Mouse (Mus musculus): Measurements from ENCODE around the gene Vps8. TPM values are rescaled to one million over a fixed set of nuclear protein-coding genes. Genes with fewer than 3 reads are reported as not detected.

Vps8 gene
- polyA plus RNA-seq, 1 experiment from 2014 or later, result 19.0 TPM

- no peaks in the 10 kb centered on the region for H3K36me3 ChIP-seq (replicated peaks; ENCODE audit: control insufficient read depth, insufficient read depth, low read depth, low read length)
- no peak overlapping the region for H3K27ac ChIP-seq (replicated peaks; ENCODE audit: low read depth, low read length)
- DNase-seq (ENCODE audit: low spot score) (no peak), ATAC-seq (replicated peaks; ENCODE audit: insufficient number of reproducible peaks, low FRiP score, low TSS enrichment, low read depth) (no peak)
- WGBS, result 67% methylated on average over 6 of the region's 6 CpGs
- H3K9me3 ChIP-seq (replicated peaks; ENCODE audit: control insufficient read depth, low read length), result no peaks in the 10 kb centered on the region
- H3K4me3 ChIP-seq (ENCODE audit: low read depth, low read length), result no peak overlapping the region
- H3K27me3 ChIP-seq (ENCODE audit: control insufficient read depth, insufficient read depth, low read length), result no peaks in the 10 kb centered on the region
- H3K4me2 ChIP-seq (ENCODE audit: low read depth, low read length), result no peak overlapping the region
- no peak overlapping the region for H3K9ac ChIP-seq (replicated peaks; ENCODE audit: low read length)
- no peaks in the 10 kb centered on the region for H3K4me1 ChIP-seq (ENCODE audit: control insufficient read depth, insufficient read depth, low read length)
Observed at GRCm38 (mm10) chr16:21452569-21452968, 29.7 kb downstream of the Vps8 start.

- H3K9me3 ChIP-seq (replicated peaks; ENCODE audit: control insufficient read depth, low read length), result no peaks in the 10 kb centered on the region
- ATAC-seq (replicated peaks; ENCODE audit: insufficient number of reproducible peaks, low FRiP score, low TSS enrichment, low read depth) (no peak), DNase-seq (ENCODE audit: low spot score) (no peak)
- no peak overlapping the region for H3K4me3 ChIP-seq (ENCODE audit: low read depth, low read length)
- no peaks in the 10 kb centered on the region for H3K36me3 ChIP-seq (replicated peaks; ENCODE audit: control insufficient read depth, insufficient read depth, low read depth, low read length)
- H3K4me2 ChIP-seq (ENCODE audit: low read depth, low read length), result no peak overlapping the region
- no peak overlapping the region; the same call in 1 of the 2 replicates for H3K27ac ChIP-seq (replicated peaks; ENCODE audit: low read depth, low read length)
- no peaks in the 10 kb centered on the region for H3K27me3 ChIP-seq (ENCODE audit: control insufficient read depth, insufficient read depth, low read length)
- H3K9ac ChIP-seq (replicated peaks; ENCODE audit: low read length), result no peak overlapping the region
- WGBS, result 77% methylated on average over 14 of the region's 14 CpGs
- H3K4me1 ChIP-seq (ENCODE audit: control insufficient read depth, insufficient read depth, low read length), result no peaks in the 10 kb centered on the region
Observed at GRCm38 (mm10) chr16:21457639-21458369, 34.9 kb downstream of the Vps8 start.

- 73% methylated on average over 8 of the region's 8 CpGs for WGBS
- H3K9ac ChIP-seq (replicated peaks; ENCODE audit: low read length), result no peak overlapping the region
Observed at GRCm38 (mm10) chr16:21465868-21466267, 43.0 kb downstream of the Vps8 start.

GRCm38 (mm10) chr16:21470416-21470815 is 47.5 kb downstream of the Vps8 start:
- Histone ChIP-seq H3K9ac (replicated peaks; ENCODE audit: low read length) (no peak overlapping the region), H3K4me3 (ENCODE audit: low read depth, low read length) (no peak overlapping the region), H3K27me3 (ENCODE audit: control insufficient read depth, insufficient read depth, low read length) (no peaks in the 10 kb centered on the region), H3K9me3 (replicated peaks; ENCODE audit: control insufficient read depth, low read length) (no peaks in the 10 kb centered on the region), H3K36me3 (replicated peaks; ENCODE audit: control insufficient read depth, insufficient read depth, low read depth, low read length) (no peaks in the 10 kb centered on the region), H3K4me2 (ENCODE audit: low read depth, low read length) (no peak overlapping the region), H3K4me1 (ENCODE audit: control insufficient read depth, insufficient read depth, low read length) (no peaks in the 10 kb centered on the region), H3K27ac (replicated peaks; ENCODE audit: low read depth, low read length) (no peak overlapping the region)
- ATAC-seq (replicated peaks; ENCODE audit: insufficient number of reproducible peaks, low FRiP score, low TSS enrichment, low read depth) (no peak), DNase-seq (ENCODE audit: low spot score) (no peak)
- 80% methylated on average over 4 of the region's 4 CpGs for WGBS

More at GRCm38 (mm10) chr16:21465868-21466267, 43.0 kb downstream of the Vps8 start:
- DNase-seq (ENCODE audit: low spot score), result no peak
- Histone ChIP-seq H3K27ac (replicated peaks; ENCODE audit: low read depth, low read length) (no peak overlapping the region), H3K9me3 (replicated peaks; ENCODE audit: control insufficient read depth, low read length) (no peaks in the 10 kb centered on the region), H3K27me3 (ENCODE audit: control insufficient read depth, insufficient read depth, low read length) (no peaks in the 10 kb centered on the region), H3K4me1 (ENCODE audit: control insufficient read depth, insufficient read depth, low read length) (no peaks in the 10 kb centered on the region), H3K36me3 (replicated peaks; ENCODE audit: control insufficient read depth, insufficient read depth, low read depth, low read length) (no peaks in the 10 kb centered on the region), H3K4me3 (ENCODE audit: low read depth, low read length) (no peak overlapping the region), H3K4me2 (ENCODE audit: low read depth, low read length) (no peak overlapping the region)
- no peak for ATAC-seq (replicated peaks; ENCODE audit: insufficient number of reproducible peaks, low FRiP score, low TSS enrichment, low read depth)

GRCm38 (mm10) chr16:21477074-21477473 is 54.2 kb downstream of the Vps8 start:
- WGBS, result 89% methylated on average over 4 of the region's 4 CpGs
- DNase-seq (ENCODE audit: low spot score), result no peak
- H3K27me3 ChIP-seq (ENCODE audit: control insufficient read depth, insufficient read depth, low read length), result no peaks in the 10 kb centered on the region
- no peaks in the 10 kb centered on the region for H3K9me3 ChIP-seq (replicated peaks; ENCODE audit: control insufficient read depth, low read length)
- no peak overlapping the region for H3K27ac ChIP-seq (replicated peaks; ENCODE audit: low read depth, low read length)
- no peak overlapping the region for H3K4me3 ChIP-seq (ENCODE audit: low read depth, low read length)
- ATAC-seq (replicated peaks; ENCODE audit: insufficient number of reproducible peaks, low FRiP score, low TSS enrichment, low read depth), result no peak
- no peaks in the 10 kb centered on the region for H3K36me3 ChIP-seq (replicated peaks; ENCODE audit: control insufficient read depth, insufficient read depth, low read depth, low read length)
- H3K4me1 ChIP-seq (ENCODE audit: control insufficient read depth, insufficient read depth, low read length), result no peaks in the 10 kb centered on the region
- no peak overlapping the region for H3K9ac ChIP-seq (replicated peaks; ENCODE audit: low read length)
- no peak overlapping the region for H3K4me2 ChIP-seq (ENCODE audit: low read depth, low read length)

- 82% methylated on average over 9 of the region's 9 CpGs for WGBS
- ATAC-seq (replicated peaks; ENCODE audit: insufficient number of reproducible peaks, low FRiP score, low TSS enrichment, low read depth), result no peak
- DNase-seq (ENCODE audit: low spot score), result no peak
Observed at GRCm38 (mm10) chr16:21478376-21478775, 55.5 kb downstream of the Vps8 start.

GRCm38 (mm10) chr16:21483803-21484202 is 60.9 kb downstream of the Vps8 start:
- DNase-seq (ENCODE audit: low spot score) (no peak), ATAC-seq (replicated peaks; ENCODE audit: insufficient number of reproducible peaks, low FRiP score, low TSS enrichment, low read depth) (no peak)
- Histone ChIP-seq H3K27ac (replicated peaks; ENCODE audit: low read depth, low read length) (no peak overlapping the region), H3K4me2 (ENCODE audit: low read depth, low read length) (no peak overlapping the region), H3K4me1 (ENCODE audit: control insufficient read depth, insufficient read depth, low read length) (no peaks in the 10 kb centered on the region), H3K27me3 (ENCODE audit: control insufficient read depth, insufficient read depth, low read length) (no peaks in the 10 kb centered on the region), H3K9me3 (replicated peaks; ENCODE audit: control insufficient read depth, low read length) (no peaks in the 10 kb centered on the region), H3K9ac (replicated peaks; ENCODE audit: low read length) (no peak overlapping the region), H3K36me3 (replicated peaks; ENCODE audit: control insufficient read depth, insufficient read depth, low read depth, low read length) (no peaks in the 10 kb centered on the region), H3K4me3 (ENCODE audit: low read depth, low read length) (no peak overlapping the region)
- WGBS, result 91% methylated on average over 5 of the region's 5 CpGs

More at GRCm38 (mm10) chr16:21478376-21478775, 55.5 kb downstream of the Vps8 start:
- H3K4me3 ChIP-seq (ENCODE audit: low read depth, low read length), result no peak overlapping the region
- no peak overlapping the region for H3K9ac ChIP-seq (replicated peaks; ENCODE audit: low read length)
- H3K36me3 ChIP-seq (replicated peaks; ENCODE audit: control insufficient read depth, insufficient read depth, low read depth, low read length), result no peaks in the 10 kb centered on the region
- H3K4me2 ChIP-seq (ENCODE audit: low read depth, low read length), result no peak overlapping the region
- H3K27me3 ChIP-seq (ENCODE audit: control insufficient read depth, insufficient read depth, low read length), result no peaks in the 10 kb centered on the region
- no peaks in the 10 kb centered on the region for H3K4me1 ChIP-seq (ENCODE audit: control insufficient read depth, insufficient read depth, low read length)
- H3K9me3 ChIP-seq (replicated peaks; ENCODE audit: control insufficient read depth, low read length), result no peaks in the 10 kb centered on the region
- H3K27ac ChIP-seq (replicated peaks; ENCODE audit: low read depth, low read length), result no peak overlapping the region

GRCm38 (mm10) chr16:21485716-21486115 is 62.8 kb downstream of the Vps8 start:
- H3K4me1 ChIP-seq (ENCODE audit: control insufficient read depth, insufficient read depth, low read length), result no peaks in the 10 kb centered on the region
- ATAC-seq (replicated peaks; ENCODE audit: insufficient number of reproducible peaks, low FRiP score, low TSS enrichment, low read depth) (no peak), DNase-seq (ENCODE audit: low spot score) (no peak)
- no peaks in the 10 kb centered on the region for H3K36me3 ChIP-seq (replicated peaks; ENCODE audit: control insufficient read depth, insufficient read depth, low read depth, low read length)
- H3K9ac ChIP-seq (replicated peaks; ENCODE audit: low read length), result no peak overlapping the region
- H3K27ac ChIP-seq (replicated peaks; ENCODE audit: low read depth, low read length), result no peak overlapping the region
- H3K27me3 ChIP-seq (ENCODE audit: control insufficient read depth, insufficient read depth, low read length), result no peaks in the 10 kb centered on the region
- H3K4me3 ChIP-seq (ENCODE audit: low read depth, low read length), result no peak overlapping the region
- no peak overlapping the region for H3K4me2 ChIP-seq (ENCODE audit: low read depth, low read length)
- 45% methylated on average over 5 of the region's 5 CpGs for WGBS
- H3K9me3 ChIP-seq (replicated peaks; ENCODE audit: control insufficient read depth, low read length), result no peaks in the 10 kb centered on the region

Measured in embryonic facial prominence, embryonic 11.5 days (tissue).